Comparison of ENCODE assay signal across 8 mouse cellular contexts in genomic region chr13:74807446-74808151, GRCm38 (mm10). TPM values are rescaled to one million over a fixed set of nuclear protein-coding genes. Genes with fewer than 3 reads are reported as not detected.
DNase-seq lines count a peak whose midpoint lies in the region; ATAC-seq lines count a peak whose summit lies in the region.

No protein-coding gene starts in this region.

- under 1% methylated on average over 31 of the region's 31 CpGs for WGBS in heart, embryonic 14.5 days
- WGBS in macrophage (ENCODE audit: missing documents): 1% methylated on average over 31 of the region's 31 CpGs

- ATAC-seq in heart, embryonic 14.5 days (ENCODE audit: insufficient number of reproducible peaks, insufficient read depth, low FRiP score, low read depth): peak; percentile 96

- H3K79me2 ChIP-seq in macrophage (ENCODE audit: inconsistent target): peaks cover 49% of the 10 kb centered on the region

- H3K4me1 ChIP-seq in brown adipose tissue, adult 24 weeks (ENCODE audit: control insufficient read depth, insufficient read depth, insufficient read length, low read length): peaks cover 2% of the 10 kb centered on the region
- peaks cover 0 to 17% of the 10 kb centered on the region in 2 experiments; a peak in 1 of 4 replicates for H3K4me1 ChIP-seq in heart, embryonic 14.5 days (ENCODE audit: control insufficient read depth in 2 of 2, insufficient read depth in 2 of 2, low read length in 2 of 2)

- H3K36me3 ChIP-seq in heart, embryonic 14.5 days (ENCODE audit: control insufficient read depth, insufficient read depth, low read length): no peaks in the 10 kb centered on the region
- H3K36me3 ChIP-seq in macrophage (ENCODE audit: inconsistent target): no peaks in the 10 kb centered on the region

- DNase-seq in MN1 (ENCODE audit: low spot score): peak; percentile 59
- peak; percentile 34 for DNase-seq in fibroblast of lung, adult 2 months (ENCODE audit: low read depth)
- DNase-seq in kidney, postnatal 10 days: peak; percentile 84
- peak; percentile 77 for DNase-seq in retina, postnatal 1 day
- DNase-seq in layer of hippocampus, adult 18-20 months (ENCODE audit: low spot score in 2 of 2): no peak

- peak overlapping the region; percentile 90 for H3K4me3 ChIP-seq in brown adipose tissue, adult 24 weeks (ENCODE audit: insufficient read depth, low read depth, low read length)
- peak overlapping the region; percentile 69 to 96 for H3K4me3 ChIP-seq in heart, embryonic 14.5 days (ENCODE audit: control insufficient read depth in 1 of 2, insufficient read depth in 1 of 2, low read depth in 1 of 2, low read length in 2 of 2)
- peak overlapping the region; percentile 88 for H3K4me3 ChIP-seq in macrophage (ENCODE audit: inconsistent target)

- H3K9me3 ChIP-seq in heart, embryonic 14.5 days (ENCODE audit: control insufficient read depth, low read length): no peaks in the 10 kb centered on the region

- H3K9ac ChIP-seq in heart, embryonic 14.5 days (ENCODE audit: low read length): peak overlapping the region; percentile 79

- peak overlapping the region; percentile 85 for H3K27ac ChIP-seq in brown adipose tissue, adult 24 weeks (replicated peaks; ENCODE audit: low read depth, low read length)
- H3K27ac ChIP-seq in heart, embryonic 14.5 days (replicated peaks in 1 of 2; ENCODE audit: control insufficient read depth in 1 of 2, insufficient read depth in 1 of 2, low read depth in 2 of 2, low read length in 2 of 2): peak overlapping the region; percentile 86 to 95
- peak overlapping the region; percentile 86 for H3K27ac ChIP-seq in macrophage

- H3K27me3 ChIP-seq in heart, embryonic 14.5 days (ENCODE audit: control insufficient read depth, insufficient read depth, low read length): no peaks in the 10 kb centered on the region

- H3K4me2 ChIP-seq in heart, embryonic 14.5 days (ENCODE audit: low read length): peak overlapping the region; percentile 82

RNA-seq across cellular contexts. Expression of gene Cast, which starts 1.0 kb away (rescaled TPM):
- 53.3 and 62.5 TPM in 2 replicates for polyA plus RNA-seq in brown adipose tissue, adult 24 weeks (2012; ENCODE audit: insufficient read depth, insufficient read length, missing spikeins)
- 60.2 and 63.4 TPM in 2 replicates for polyA plus RNA-seq in heart, embryonic 14.5 days (2014; fragmentation: Nextera tagmentation; extraction: Ambion mirVana)
- total RNA-seq in macrophage (2018; cell fraction: chromatin; rRNA removed): 100 to 1,000 TPM in 23 of 26 experiments, 10 to 100 TPM in 3; 67.1 to 332 (median 175) TPM
- 100 to 1,000 TPM in 1 of 26 experiments, 10 to 100 TPM in 25; 60.2 to 102 (median 73.4) TPM for total RNA-seq in macrophage (2018; cell fraction: cytosol; rRNA removed)
- total RNA-seq in macrophage (2018; cell fraction: nucleus; rRNA removed): 100 to 1,000 TPM in 2 of 26 experiments, 10 to 100 TPM in 24; 44.9 to 183 (median 74.5) TPM
- 45.0 to 93.3 TPM (median 48.2 TPM) in 3 replicates for polyA plus RNA-seq in macrophage (2018)
- 1 to 10 TPM; 6.0 to 8.5 TPM for total RNA-seq in layer of hippocampus, adult 18-20 months (2021)

Comparison
In these comparisons a context has a peak if more than half of its experiments do, and no peak if none do; other contexts are left out.
1. DNase-seq: peak in MN1 (single experiment), fibroblast of lung, adult 2 months (single experiment), kidney, postnatal 10 days (single experiment) and retina, postnatal 1 day (single experiment); none in layer of hippocampus, adult 18-20 months (0 of 2).
2. Peak in every context shown above with its lines, with median percentiles within 50 percentile points of each other: H3K27ac ChIP-seq and H3K4me3 ChIP-seq.